Mouse (Mus musculus): ENCODE data around the gene Carmil3. TPM values are rescaled to one million over a fixed set of nuclear protein-coding genes. Genes with fewer than 3 reads are reported as not detected.
A peak's percentile ranks its signal among the peaks of the same experiment; 100 is the strongest.

Gene Carmil3
- total and polyA plus RNA-seq, 3 experiments: 1.9 to 6.0 (median 2.3) TPM

- Histone ChIP-seq H3K9ac (ENCODE audit: insufficient read depth, low read depth) (peak overlapping the region; percentile 53; the same call in 1 of the 2 replicates), H3K79me2 (replicated peaks; ENCODE audit: control insufficient read depth, extremely low read depth, insufficient read depth, poor library complexity, severe bottlenecking) (peaks cover 6% of the 10 kb centered on the region; the same call in 1 of the 2 replicates), H3K27ac (ENCODE audit: insufficient read depth, low read depth) (peak overlapping the region; percentile 86), H3K4me2 (ENCODE audit: insufficient read depth, low read depth, poor library complexity, severe bottlenecking) (peak overlapping the region; percentile 47), H3K4me3 (replicated peaks in 1 of 3; ENCODE audit: low read depth in 2 of 3, low read length in 2 of 3, poor library complexity in 1 of 3) (no peak overlapping the region), H3K36me3 (replicated peaks in 1 of 2; ENCODE audit: control insufficient read depth in 1 of 2, insufficient read depth in 1 of 2, low read length in 1 of 2) (peaks cover 0 to 7% of the 10 kb centered on the region in 2 experiments), H3K27me3 (replicated peaks) (no peaks in the 10 kb centered on the region), H3K4me1 (ENCODE audit: control insufficient read depth in 1 of 2, insufficient read depth in 2 of 2) (peaks cover 9 to 35% of the 10 kb centered on the region in 2 experiments), H3K9me3 (replicated peaks; ENCODE audit: low read length) (no peaks in the 10 kb centered on the region)
- no peak for DNase-seq (ENCODE audit: extremely low read depth)
- in situ Hi-C loops (cut with MboI; ENCODE audit: low pct_ligation_motif_present, low pct_unique_long_range_greater_than_20kb, low sequenced_read_pairs) (no loop called here), dilution Hi-C loops (cut with MboI; ENCODE audit: extremely low pct_ligation_motif_present, extremely low pct_unique_long_range_greater_than_20kb, low sequenced_read_pairs) (no loop called here)
- TF ChIP-seq UBTF (IDR thresholded peaks at IDR 0.05; ENCODE audit: low read depth, low read length): no peak
- no peak for TF ChIP-seq CHD2 (IDR thresholded peaks at IDR 0.05; ENCODE audit: low read length)
- no peak for TF ChIP-seq RAD21 (IDR thresholded peaks at IDR 0.05; ENCODE audit: low read depth, low read length)
Observed at GRCm38 (mm10) chr14:55557587-55557986, 67.1 kb downstream of the Carmil3 start.

Other genes with a start within 250 kb of the Carmil3 start
Only the 20 nearest of the 23 such genes appear.
- 37.3 and 40.3 TPM in 2 replicates for gene Dhrs4, start 11.9 kb upstream of the Carmil3 start, total RNA-seq (2012; rRNA removed)
- gene Dhrs4, start 11.9 kb upstream of the Carmil3 start, total RNA-seq (2014; rRNA removed): 24.7 and 27.9 TPM in 2 replicates
- gene Dhrs4, start 11.9 kb upstream of the Carmil3 start, polyA plus RNA-seq (2012; ENCODE audit: insufficient read length, low read depth): 60.2 and 77.6 TPM in 2 replicates
- not detected in 2 replicates for gene Cpne6, start 19.8 kb downstream of the Carmil3 start, total RNA-seq (2012; rRNA removed)
- not detected in 2 replicates for gene Cpne6, start 19.8 kb downstream of the Carmil3 start, total RNA-seq (2014; rRNA removed)
- not detected in 2 replicates for gene Cpne6, start 19.8 kb downstream of the Carmil3 start, polyA plus RNA-seq (2012; ENCODE audit: insufficient read length, low read depth)
- 0.13 and 0.29 TPM in 2 replicates for gene Nrl, start 34.3 kb downstream of the Carmil3 start, total RNA-seq (2012; rRNA removed)
- 0.14 and 0.86 TPM in 2 replicates for gene Nrl, start 34.3 kb downstream of the Carmil3 start, total RNA-seq (2014; rRNA removed)
- 0.20 TPM in 1 of 2 replicates, not detected in the other for gene Nrl, start 34.3 kb downstream of the Carmil3 start, polyA plus RNA-seq (2012; ENCODE audit: insufficient read length, low read depth)
- gene Pck2, start 49.6 kb downstream of the Carmil3 start, total RNA-seq (2012; rRNA removed): 105 and 286 TPM in 2 replicates
- 113 and 120 TPM in 2 replicates for gene Pck2, start 49.6 kb downstream of the Carmil3 start, total RNA-seq (2014; rRNA removed)
- 144 and 149 TPM in 2 replicates for gene Pck2, start 49.6 kb downstream of the Carmil3 start, polyA plus RNA-seq (2012; ENCODE audit: insufficient read length, low read depth)
- 36.1 and 39.1 TPM in 2 replicates for gene Dcaf11, start 69.4 kb downstream of the Carmil3 start, total RNA-seq (2012; rRNA removed)
- 29.3 and 30.2 TPM in 2 replicates for gene Dcaf11, start 69.4 kb downstream of the Carmil3 start, total RNA-seq (2014; rRNA removed)
- 29.6 and 32.6 TPM in 2 replicates for gene Dcaf11, start 69.4 kb downstream of the Carmil3 start, polyA plus RNA-seq (2012; ENCODE audit: insufficient read length, low read depth)
- gene A730061H03Rik, start 69.8 kb downstream of the Carmil3 start, total RNA-seq (2012; rRNA removed): 0.34 and 0.63 TPM in 2 replicates
- gene A730061H03Rik, start 69.8 kb downstream of the Carmil3 start, total RNA-seq (2014; rRNA removed): not detected in 2 replicates
- gene A730061H03Rik, start 69.8 kb downstream of the Carmil3 start, polyA plus RNA-seq (2012; ENCODE audit: insufficient read length, low read depth): 0.93 and 1.4 TPM in 2 replicates
- not detected in 2 replicates for gene Fitm1, start 85.0 kb downstream of the Carmil3 start, total RNA-seq (2012; rRNA removed)
- gene Fitm1, start 85.0 kb downstream of the Carmil3 start, total RNA-seq (2014; rRNA removed): not detected in 2 replicates
- not detected in 2 replicates for gene Fitm1, start 85.0 kb downstream of the Carmil3 start, polyA plus RNA-seq (2012; ENCODE audit: insufficient read length, low read depth)
- gene Psme1, start 87.5 kb downstream of the Carmil3 start, total RNA-seq (2012; rRNA removed): 292 and 335 TPM in 2 replicates
- 338 and 377 TPM in 2 replicates for gene Psme1, start 87.5 kb downstream of the Carmil3 start, total RNA-seq (2014; rRNA removed)
- gene Psme1, start 87.5 kb downstream of the Carmil3 start, polyA plus RNA-seq (2012; ENCODE audit: insufficient read length, low read depth): 638 and 740 TPM in 2 replicates
- gene Emc9, start 94.7 kb downstream of the Carmil3 start, total RNA-seq (2012; rRNA removed): 9.6 and 10.4 TPM in 2 replicates
- gene Emc9, start 94.7 kb downstream of the Carmil3 start, total RNA-seq (2014; rRNA removed): 1.6 and 1.7 TPM in 2 replicates
- gene Emc9, start 94.7 kb downstream of the Carmil3 start, polyA plus RNA-seq (2012; ENCODE audit: insufficient read length, low read depth): 3.7 and 4.2 TPM in 2 replicates
- gene Psme2, start 100.5 kb downstream of the Carmil3 start, total RNA-seq (2012; rRNA removed): 634 and 684 TPM in 2 replicates
- 467 and 546 TPM in 2 replicates for gene Psme2, start 100.5 kb downstream of the Carmil3 start, total RNA-seq (2014; rRNA removed)
- gene Psme2, start 100.5 kb downstream of the Carmil3 start, polyA plus RNA-seq (2012; ENCODE audit: insufficient read length, low read depth): 650 and 757 TPM in 2 replicates
- gene Rnf31, start 101.1 kb downstream of the Carmil3 start, total RNA-seq (2012; rRNA removed): 14.8 and 15.9 TPM in 2 replicates
- gene Rnf31, start 101.1 kb downstream of the Carmil3 start, total RNA-seq (2014; rRNA removed): 3.2 and 3.8 TPM in 2 replicates
- 18.2 and 22.6 TPM in 2 replicates for gene Rnf31, start 101.1 kb downstream of the Carmil3 start, polyA plus RNA-seq (2012; ENCODE audit: insufficient read length, low read depth)
- gene Irf9, start 112.9 kb downstream of the Carmil3 start, total RNA-seq (2012; rRNA removed): 9.2 and 10.1 TPM in 2 replicates
- 9.6 and 11.2 TPM in 2 replicates for gene Irf9, start 112.9 kb downstream of the Carmil3 start, total RNA-seq (2014; rRNA removed)
- 12.4 and 12.8 TPM in 2 replicates for gene Irf9, start 112.9 kb downstream of the Carmil3 start, polyA plus RNA-seq (2012; ENCODE audit: insufficient read length, low read depth)
- gene Rec8, start 127.4 kb downstream of the Carmil3 start, total RNA-seq (2012; rRNA removed): not detected in 2 replicates
- gene Rec8, start 127.4 kb downstream of the Carmil3 start, total RNA-seq (2014; rRNA removed): not detected in 2 replicates
- not detected in 2 replicates for gene Rec8, start 127.4 kb downstream of the Carmil3 start, polyA plus RNA-seq (2012; ENCODE audit: insufficient read length, low read depth)
- gene Ipo4, start 145.3 kb downstream of the Carmil3 start, total RNA-seq (2012; rRNA removed): 84.8 and 95.0 TPM in 2 replicates
- 47.5 TPM in 2 replicates for gene Ipo4, start 145.3 kb downstream of the Carmil3 start, total RNA-seq (2014; rRNA removed)
- gene Ipo4, start 145.3 kb downstream of the Carmil3 start, polyA plus RNA-seq (2012; ENCODE audit: insufficient read length, low read depth): 164 and 175 TPM in 2 replicates
- 0.17 TPM in 1 of 2 replicates, not detected in the other for gene Gm49378, start 147.2 kb downstream of the Carmil3 start, total RNA-seq (2012; rRNA removed)
- 9.1 and 11.7 TPM in 2 replicates for gene Gm49378, start 147.2 kb downstream of the Carmil3 start, total RNA-seq (2014; rRNA removed)
- 8.7 TPM in 1 of 2 replicates, not detected in the other for gene Gm49378, start 147.2 kb downstream of the Carmil3 start, polyA plus RNA-seq (2012; ENCODE audit: insufficient read length, low read depth)
- gene Tm9sf1, start 153.2 kb downstream of the Carmil3 start, total RNA-seq (2012; rRNA removed): 51.3 and 57.8 TPM in 2 replicates
- gene Tm9sf1, start 153.2 kb downstream of the Carmil3 start, total RNA-seq (2014; rRNA removed): 36.1 and 39.5 TPM in 2 replicates
- gene Tm9sf1, start 153.2 kb downstream of the Carmil3 start, polyA plus RNA-seq (2012; ENCODE audit: insufficient read length, low read depth): 58.0 and 65.3 TPM in 2 replicates
- gene Tssk4, start 159.5 kb downstream of the Carmil3 start, total RNA-seq (2012; rRNA removed): 0.29 and 0.30 TPM in 2 replicates
- 0.14 TPM in 1 of 2 replicates, not detected in the other for gene Tssk4, start 159.5 kb downstream of the Carmil3 start, total RNA-seq (2014; rRNA removed)
- gene Tssk4, start 159.5 kb downstream of the Carmil3 start, polyA plus RNA-seq (2012; ENCODE audit: insufficient read length, low read depth): 0.26 and 0.31 TPM in 2 replicates
- 25.1 and 25.6 TPM in 2 replicates for gene Mdp1, start 169.9 kb downstream of the Carmil3 start, total RNA-seq (2012; rRNA removed)
- gene Mdp1, start 169.9 kb downstream of the Carmil3 start, total RNA-seq (2014; rRNA removed): 30.9 and 39.0 TPM in 2 replicates
- gene Mdp1, start 169.9 kb downstream of the Carmil3 start, polyA plus RNA-seq (2012; ENCODE audit: insufficient read length, low read depth): 23.4 and 26.0 TPM in 2 replicates
- 34.3 and 37.3 TPM in 2 replicates for gene Gmpr2, start 181.3 kb downstream of the Carmil3 start, total RNA-seq (2012; rRNA removed)
- 51.3 and 54.9 TPM in 2 replicates for gene Gmpr2, start 181.3 kb downstream of the Carmil3 start, total RNA-seq (2014; rRNA removed)
- 34.7 and 44.3 TPM in 2 replicates for gene Gmpr2, start 181.3 kb downstream of the Carmil3 start, polyA plus RNA-seq (2012; ENCODE audit: insufficient read length, low read depth)
- 378 and 515 TPM in 2 replicates for gene Nedd8, start 181.5 kb downstream of the Carmil3 start, total RNA-seq (2012; rRNA removed)
- 272 and 276 TPM in 2 replicates for gene Nedd8, start 181.5 kb downstream of the Carmil3 start, total RNA-seq (2014; rRNA removed)
- gene Nedd8, start 181.5 kb downstream of the Carmil3 start, polyA plus RNA-seq (2012; ENCODE audit: insufficient read length, low read depth): 513 and 653 TPM in 2 replicates

All from CH12.LX (cell line).